Mouse (Mus musculus) CH12.LX (cell line): ENCODE measurements around the gene Tet1.

ENCODE experiments used
- BHLHE40 ChIP-seq: IDR thresholded peaks from 2 replicates; pipeline ENCODE4 v1.6.1; 2011; ENCODE audit warnings: mild to moderate bottlenecking, low read depth, low read length, improper control_type of control experiment
- CTCF ChIP-seq, 2 experiments: IDR thresholded peaks in 1 of 2; conservative IDR thresholded peaks in 1 of 2; 2 replicates each; pipeline ENCODE4 v1.5.1; 2011 to 2012; ENCODE audit warnings: low read depth in 2 of 2, low read length in 2 of 2, improper control_type of control experiment in 1 of 2, inconsistent platforms in 1 of 2, mild to moderate bottlenecking in 1 of 2, moderate library complexity in 1 of 2
- EP300 ChIP-seq: IDR thresholded peaks from 2 replicates; pipeline ENCODE4 v1.6.1; 2011; ENCODE audit warnings: low read length, improper control_type of control experiment
- MAZ ChIP-seq: IDR thresholded peaks from 2 replicates; pipeline ENCODE4 v1.6.1; 2012; ENCODE audit warnings: low read depth, mild to moderate bottlenecking, inconsistent platforms, low read length, improper control_type of control experiment, moderate library complexity
- POLR2A ChIP-seq: IDR thresholded peaks from 2 replicates; pipeline ENCODE4 v1.6.1; 2011; ENCODE audit warnings: low read depth, mild to moderate bottlenecking, improper control_type of control experiment, low read length
- USF2 ChIP-seq: conservative IDR thresholded peaks from 2 replicates; pipeline ENCODE4 v1.6.1; 2011; ENCODE audit warnings: low read depth, low read length, improper control_type of control experiment

- TF ChIP-seq USF2 = no peak
- no peak for TF ChIP-seq CTCF (conservative IDR thresholded peaks at IDR 0.05 in 1 of 2, IDR thresholded peaks at IDR 0.05 in 1 of 2; ENCODE audit: low read depth in 2 of 2, low read length in 2 of 2)
- no peak for TF ChIP-seq MAZ
- TF ChIP-seq EP300 = no peak
- TF ChIP-seq BHLHE40 = no peak
- TF ChIP-seq POLR2A = no peak
Measured at GRCm38 (mm10) chr10:62837987-62838386, 70.8 kb downstream of the Tet1 start.
